Mouse (Mus musculus) hindbrain, embryonic 13.5 days (tissue): ENCODE measurements around the gene Gm49416. TPM values are rescaled to one million over a fixed set of nuclear protein-coding genes. Genes with fewer than 3 reads are reported as not detected.
A peak's percentile ranks its signal among the peaks of the same experiment; 100 is the strongest.

Experiments used
- ATAC-seq: fragments of 200-750 bp; cut with Nextera tagmentation; 2 replicates; pipeline ENCODE4 v1.8.0; 2017; ENCODE audit warnings: moderate TSS enrichment; ENCODE audit not compliant: low FRiP score
- H3K27ac ChIP-seq: fragments of 300-500 bp; sonication (generic); 2 replicates; pipeline ENCODE4 v1.5.1; 2015; ENCODE audit warnings: inconsistent platforms, mild to moderate bottlenecking, moderate library complexity
- H3K27me3 ChIP-seq: fragments of 300-500 bp; sonication (generic); 2 replicates; pipeline ENCODE4 v1.6.1; 2015; ENCODE audit warnings: mild to moderate bottlenecking, inconsistent platforms
- H3K36me3 ChIP-seq: fragments of 300-500 bp; sonication (generic); 2 replicates; pipeline ENCODE4 v1.6.1; 2015; ENCODE audit warnings: mild to moderate bottlenecking, inconsistent platforms
- H3K4me1 ChIP-seq: fragments of 300-500 bp; sonication (generic); replicated peaks from 2 replicates; pipeline ENCODE4 v1.6.1; 2015; ENCODE audit warnings: inconsistent platforms
- H3K4me2 ChIP-seq: fragments of 300-500 bp; sonication (generic); 2 replicates; pipeline ENCODE4 v1.6.1; 2015; ENCODE audit warnings: inconsistent platforms, mild to moderate bottlenecking, moderate library complexity
- H3K4me3 ChIP-seq: fragments of 300-500 bp; sonication (generic); 2 replicates; pipeline ENCODE4 v1.5.1; 2015; ENCODE audit warnings: mild to moderate bottlenecking, inconsistent platforms
- H3K9ac ChIP-seq: fragments of 300-500 bp; sonication (generic); 2 replicates; pipeline ENCODE4 v1.6.1; 2015; ENCODE audit warnings: mild to moderate bottlenecking, inconsistent platforms
- H3K9me3 ChIP-seq: fragments of 300-500 bp; sonication (generic); 2 replicates; pipeline ENCODE4 v1.6.1; 2016; ENCODE audit warnings: inconsistent platforms
- WGBS: fragments of 180-500 bp; shearing (Covaris S2); methylation state at CpG from one replicate; pipeline ENCODE4 v1.1.7; 2015; 5-methylcytosine and 5-hydroxymethylcytosine counted together
- polyA plus RNA-seq: library from polyadenylated mRNA; unstranded; fragments of >200 nt; fragmentation: Nextera tagmentation; extraction: Ambion mirVana; gene quantifications from 2 replicates; pipeline ENCODE4 v1.2.1, GENCODE M21; 2015

Gene Gm49416
- polyA plus RNA-seq, 1 experiment from 2014 or later = not detected

- H3K27me3 ChIP-seq = peaks cover 6% of the 10 kb centered on the region; the same call in 1 of the 2 replicates
- ATAC-seq = 0 out of 2 replicates have a peak, but pooled peaks have one; percentile 9
- peak overlapping the region; percentile 77 for H3K9ac ChIP-seq
- peak overlapping the region; percentile 71 for H3K4me2 ChIP-seq
- 16% methylated on average over 11 of the region's 11 CpGs for WGBS
- peak overlapping the region; percentile 54 for H3K4me3 ChIP-seq
- H3K9me3 ChIP-seq = no peaks in the 10 kb centered on the region
- H3K36me3 ChIP-seq = peaks cover 44% of the 10 kb centered on the region
- H3K4me1 ChIP-seq = peaks cover 24% of the 10 kb centered on the region
- H3K27ac ChIP-seq = no peak overlapping the region
Observed at GRCm38 (mm10) chr19:8930117-8930516, 41.4 kb downstream of the Gm49416 start.

GRCm38 (mm10) chr19:8930771-8931170, 42.0 kb downstream of the Gm49416 start:
- peak overlapping the region; percentile 35; the same call in 1 of the 2 replicates for H3K9ac ChIP-seq
- peaks cover 24% of the 10 kb centered on the region for H3K4me1 ChIP-seq
- H3K9me3 ChIP-seq = no peaks in the 10 kb centered on the region
- peaks cover 38% of the 10 kb centered on the region for H3K36me3 ChIP-seq
- ATAC-seq = no peak
- WGBS = 91% methylated on average over 7 of the region's 7 CpGs
- no peak overlapping the region for H3K27ac ChIP-seq
- peak overlapping the region; percentile 71 for H3K4me2 ChIP-seq
- peaks cover 6% of the 10 kb centered on the region; the same call in 1 of the 2 replicates for H3K27me3 ChIP-seq
- H3K4me3 ChIP-seq = 0 out of 2 replicates have a peak overlapping the region, but pooled peaks have one; percentile 54

- WGBS = 84% methylated on average over 2 of the region's 2 CpGs
- Histone ChIP-seq H3K9me3 (no peaks in the 10 kb centered on the region), H3K36me3 (peaks cover 18% of the 10 kb centered on the region), H3K4me2 (no peak overlapping the region), H3K4me3 (no peak overlapping the region), H3K27me3 (no peaks in the 10 kb centered on the region), H3K27ac (no peak overlapping the region), H3K4me1 (peaks cover 9% of the 10 kb centered on the region), H3K9ac (no peak overlapping the region)
- no peak for ATAC-seq
Observed at GRCm38 (mm10) chr19:8936736-8937135, 48.0 kb downstream of the Gm49416 start.

- H3K27me3 ChIP-seq = no peaks in the 10 kb centered on the region
- H3K4me3 ChIP-seq = no peak overlapping the region; the same call in 1 of the 2 replicates
- H3K4me1 ChIP-seq = peaks cover 40% of the 10 kb centered on the region
- WGBS = 83% methylated on average over 15 of the region's 15 CpGs
- H3K4me2 ChIP-seq = peak overlapping the region; percentile 74
- 0 out of 2 replicates have a peak, but pooled peaks have one; percentile 1 for ATAC-seq
- H3K9me3 ChIP-seq = no peaks in the 10 kb centered on the region
- no peak overlapping the region for H3K27ac ChIP-seq
- H3K9ac ChIP-seq = peak overlapping the region; percentile 98
- peaks cover 24% of the 10 kb centered on the region for H3K36me3 ChIP-seq
Observed at GRCm38 (mm10) chr19:8940526-8941133, 51.9 kb downstream of the Gm49416 start.

GRCm38 (mm10) chr19:8941136-8941514, 52.4 kb downstream of the Gm49416 start:
- peak overlapping the region; percentile 96 for H3K4me3 ChIP-seq
- peaks cover 41% of the 10 kb centered on the region for H3K4me1 ChIP-seq
- peak; percentile 41 for ATAC-seq
- H3K36me3 ChIP-seq = peaks cover 29% of the 10 kb centered on the region
- no peaks in the 10 kb centered on the region for H3K27me3 ChIP-seq
- peak overlapping the region; percentile 98 for H3K9ac ChIP-seq
- peak overlapping the region; percentile 74 for H3K4me2 ChIP-seq
- no peaks in the 10 kb centered on the region for H3K9me3 ChIP-seq
- peak overlapping the region; percentile 98 for H3K27ac ChIP-seq
- 29% methylated on average over 10 of the region's 10 CpGs for WGBS

GRCm38 (mm10) chr19:8941515-8942217, 52.9 kb downstream of the Gm49416 start, which contains the start of gene Mta2:
Gene Mta2 (plus strand): TSS chr19:8941875.
- H3K4me2 ChIP-seq = peak within 1 kb of the TSS; percentile 74
- H3K9ac ChIP-seq = peak within 1 kb of the TSS; percentile 98
- WGBS = under 1% methylated on average over 64 of the region's 64 CpGs
- H3K27me3 ChIP-seq = no peaks in the 10 kb centered on the region
- peak within 1 kb of the TSS; percentile 96 for H3K4me3 ChIP-seq
- peak within 1 kb of the TSS; percentile 98 for H3K27ac ChIP-seq
- H3K4me1 ChIP-seq = peaks cover 41% of the 10 kb centered on the region
- peaks cover 34% of the 10 kb centered on the region for H3K36me3 ChIP-seq
- peak; percentile 95 for ATAC-seq
- H3K9me3 ChIP-seq = no peaks in the 10 kb centered on the region

GRCm38 (mm10) chr19:8942276-8942964, 53.7 kb downstream of the Gm49416 start:
- Histone ChIP-seq H3K4me3 (peak overlapping the region; percentile 96), H3K27me3 (no peaks in the 10 kb centered on the region), H3K9me3 (no peaks in the 10 kb centered on the region), H3K4me1 (peaks cover 41% of the 10 kb centered on the region), H3K27ac (peak overlapping the region; percentile 98), H3K36me3 (peaks cover 35% of the 10 kb centered on the region), H3K4me2 (peak overlapping the region; percentile 74), H3K9ac (peak overlapping the region; percentile 98)
- 0% methylated on average over 46 of the region's 46 CpGs for WGBS
- peak; percentile 66 for ATAC-seq

GRCm38 (mm10) chr19:8943047-8943446, 54.3 kb downstream of the Gm49416 start:
- peaks cover 39% of the 10 kb centered on the region for H3K36me3 ChIP-seq
- H3K4me3 ChIP-seq = peak overlapping the region; percentile 96
- no peaks in the 10 kb centered on the region for H3K9me3 ChIP-seq
- H3K4me1 ChIP-seq = peaks cover 41% of the 10 kb centered on the region
- peak overlapping the region; percentile 98 for H3K9ac ChIP-seq
- ATAC-seq = no peak
- no peak overlapping the region for H3K27ac ChIP-seq
- peak overlapping the region; percentile 74 for H3K4me2 ChIP-seq
- H3K27me3 ChIP-seq = no peaks in the 10 kb centered on the region
- WGBS = 79% methylated on average over 2 of the region's 2 CpGs

GRCm38 (mm10) chr19:8944062-8944461, 55.3 kb downstream of the Gm49416 start:
- peak overlapping the region; percentile 96; the same call in 1 of the 2 replicates for H3K4me3 ChIP-seq
- peaks cover 49% of the 10 kb centered on the region for H3K36me3 ChIP-seq
- H3K27me3 ChIP-seq = no peaks in the 10 kb centered on the region
- no peak overlapping the region for H3K27ac ChIP-seq
- H3K4me1 ChIP-seq = peaks cover 41% of the 10 kb centered on the region
- WGBS = 80% methylated on average over 5 of the region's 5 CpGs
- no peak for ATAC-seq
- peak overlapping the region; percentile 58 for H3K9ac ChIP-seq
- H3K9me3 ChIP-seq = no peaks in the 10 kb centered on the region
- H3K4me2 ChIP-seq = peak overlapping the region; percentile 74

- ATAC-seq = no peak
- Histone ChIP-seq H3K9ac (peak overlapping the region; percentile 53), H3K4me2 (peak overlapping the region; percentile 74), H3K36me3 (peaks cover 56% of the 10 kb centered on the region), H3K4me3 (no peak overlapping the region), H3K27me3 (no peaks in the 10 kb centered on the region), H3K9me3 (no peaks in the 10 kb centered on the region), H3K27ac (no peak overlapping the region), H3K4me1 (peaks cover 41% of the 10 kb centered on the region)
- WGBS = 42% methylated on average over 5 of the region's 5 CpGs
Observed at GRCm38 (mm10) chr19:8944750-8945149, 56.0 kb downstream of the Gm49416 start.
